Mouse (Mus musculus) adrenal gland, adult 8-10 months (tissue): ENCODE results near the gene Slc9b1. TPM values are rescaled to one million over a fixed set of nuclear protein-coding genes. Genes with fewer than 3 reads are reported as not detected.

Experiments used
- DNase-seq: peaks from one replicate; pipeline ENCODE4 v3.0.0; 2022
- total RNA-seq, 4 experiments: library from RNA; stranded (reverse); gene quantifications; 2 replicates each; pipeline ENCODE4 v1.2.4; 2022

The Slc9b1 gene
- under 1 TPM in 3 of 4 experiments, not detected in 1; 0.17 to 1.00 (median 0.92) TPM for total RNA-seq

DNA sequence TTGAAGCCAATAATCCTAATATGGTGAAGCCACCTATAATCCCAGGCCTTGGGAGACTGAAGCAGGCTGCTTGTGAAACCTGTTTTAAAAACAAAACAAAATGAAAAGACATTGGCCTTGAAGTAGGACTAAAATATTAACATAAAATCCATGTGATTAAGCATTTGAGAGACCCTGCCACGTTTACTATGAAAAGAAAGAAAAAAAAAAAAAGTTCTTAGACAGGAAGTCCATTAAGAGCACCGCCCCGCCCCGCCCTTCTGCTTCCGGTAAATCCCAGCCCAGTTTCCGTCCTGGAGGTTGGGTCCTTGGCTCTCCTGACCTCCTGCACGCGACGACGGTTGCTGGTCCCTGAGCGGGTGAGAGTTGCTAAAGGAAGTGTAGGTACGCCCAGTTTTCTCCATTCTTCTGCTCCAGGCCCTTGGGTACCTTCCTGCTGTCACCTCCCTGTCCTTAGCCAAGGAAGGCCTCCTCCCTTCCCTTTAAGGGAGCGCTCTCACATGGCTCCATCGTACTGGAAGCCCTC is at the start of gene Slc9b1:
Slc9b1 (plus strand) TSS at position 291 of the 526 bp plus-strand sequence.
- DNase-seq: no peak

DNA sequence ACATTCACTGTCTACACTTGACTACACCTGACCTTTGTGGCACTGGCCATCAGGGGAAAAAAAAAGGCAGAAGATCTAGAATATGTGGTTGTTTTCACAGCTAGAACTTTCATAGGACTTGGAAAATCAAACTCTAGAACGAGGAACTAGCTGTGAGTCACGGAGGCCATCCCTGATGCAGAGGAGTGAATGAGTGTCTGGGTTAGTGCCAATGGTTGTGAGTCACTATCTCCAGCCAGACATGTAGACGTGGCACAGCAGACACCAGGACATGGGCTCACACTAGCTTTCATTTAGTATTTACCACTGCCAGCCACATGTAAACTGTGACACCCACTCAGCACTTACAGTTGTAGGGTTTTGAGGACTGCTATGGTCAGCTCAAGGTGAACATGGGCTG is 49.3 kb upstream of the Slc9b1 start:
- peak; percentile 81 for DNase-seq

DNA sequence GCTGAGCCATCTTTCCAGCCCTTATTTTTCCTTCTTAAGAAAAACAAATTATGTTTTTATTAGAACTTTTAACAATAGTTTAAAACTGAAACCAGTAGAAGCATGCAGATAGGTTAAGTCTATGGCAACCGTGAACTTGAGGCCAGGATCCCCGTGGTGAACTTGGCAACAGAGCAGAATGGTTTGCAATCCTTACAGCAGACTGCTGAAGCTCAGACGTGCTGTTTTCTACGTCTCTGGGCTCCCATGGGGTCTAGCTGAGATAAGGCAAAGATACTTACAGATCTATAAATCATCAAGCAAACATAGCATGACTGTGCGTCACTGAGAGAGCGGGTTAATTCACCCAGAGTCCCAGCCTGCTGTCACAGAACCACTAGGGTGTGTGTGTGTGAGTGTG is 47.7 kb upstream of the Slc9b1 start:
- DNase-seq: no peak

DNA sequence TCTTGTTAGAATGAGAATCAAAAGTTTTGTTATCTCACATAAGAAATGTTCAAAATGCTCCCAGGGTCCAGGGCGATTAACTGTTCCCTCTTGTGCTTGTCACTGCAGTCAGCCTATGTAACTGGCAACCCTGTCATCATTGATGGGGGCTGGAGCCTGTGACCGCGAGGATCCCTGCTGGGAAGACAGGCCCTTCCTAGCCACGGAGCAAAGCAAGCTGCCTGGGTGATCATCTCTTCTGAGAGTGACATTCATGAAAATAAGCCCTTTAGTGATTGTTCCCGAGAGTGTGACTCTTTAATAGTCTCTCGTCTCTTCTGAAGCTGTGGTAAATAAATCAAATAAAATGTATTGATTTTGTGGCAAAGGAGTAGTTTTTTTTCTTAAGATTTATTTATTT is 43.8 kb upstream of the Slc9b1 start:
- no peak for DNase-seq

DNA sequence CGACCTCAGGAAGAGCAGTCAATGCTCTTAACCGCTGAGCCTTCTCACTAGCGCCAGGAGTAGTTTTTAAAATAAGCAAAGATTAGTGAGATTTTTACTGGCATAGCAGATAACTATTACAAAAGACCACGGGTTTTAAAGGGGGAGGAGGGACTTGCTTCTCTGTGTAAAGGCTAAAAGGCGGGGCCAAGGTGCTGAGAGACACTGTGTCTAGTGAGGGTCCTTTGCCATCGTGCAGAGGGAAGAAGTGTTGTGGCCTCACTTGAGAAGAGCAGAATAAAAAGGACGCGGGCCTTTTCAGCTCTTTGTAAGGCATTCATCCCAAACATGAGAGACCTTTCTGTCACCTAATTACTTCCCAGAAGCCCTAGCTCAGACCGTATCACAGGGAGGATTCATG is 43.3 kb upstream of the Slc9b1 start:
- DNase-seq: no peak

DNA sequence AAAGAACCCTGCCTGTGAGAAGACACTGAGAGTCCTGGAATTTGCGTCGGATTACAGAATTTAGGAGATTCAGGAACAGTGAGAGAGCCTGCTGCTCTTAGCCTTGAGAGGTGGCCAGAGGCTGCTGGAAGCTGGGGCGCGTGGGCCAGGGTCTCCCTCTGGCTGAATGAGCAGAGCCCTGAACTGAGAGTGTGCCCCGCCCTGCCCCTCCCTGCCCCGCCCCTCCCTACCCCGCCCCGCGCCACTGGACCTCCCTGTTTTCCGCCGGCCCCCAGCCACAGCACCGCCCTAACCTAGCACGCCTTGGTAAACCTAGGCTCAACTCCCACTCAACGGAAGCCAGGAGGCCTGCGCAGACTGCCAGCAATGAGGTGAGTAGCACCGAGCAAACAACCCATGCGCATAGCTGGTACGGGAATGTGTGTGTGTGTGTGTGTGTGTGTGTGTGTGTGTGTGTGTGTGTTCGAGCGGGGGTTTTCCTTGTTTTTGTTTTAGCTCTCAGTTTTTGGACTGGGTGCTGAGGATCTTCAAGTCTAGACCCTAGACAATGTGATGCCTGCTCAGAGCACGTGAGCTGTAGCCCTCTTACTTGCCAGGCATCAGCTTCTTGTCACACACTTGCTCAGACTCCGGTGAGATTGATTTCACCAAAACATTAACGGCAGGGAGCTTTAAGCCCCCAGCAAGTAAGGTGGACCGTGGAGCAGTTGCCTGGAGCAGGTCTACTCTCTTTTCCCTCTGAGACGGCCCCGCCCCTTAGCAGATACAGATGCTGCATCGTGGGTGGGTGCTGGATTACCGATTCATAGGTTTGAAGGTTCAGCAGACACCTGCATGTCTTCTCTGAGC is 40.2 kb upstream of the Slc9b1 start, which contains the start of gene Slc9b2:
Slc9b2 (plus strand) TSS at position 290 of the 849 bp plus-strand sequence.
- no peak for DNase-seq

DNA sequence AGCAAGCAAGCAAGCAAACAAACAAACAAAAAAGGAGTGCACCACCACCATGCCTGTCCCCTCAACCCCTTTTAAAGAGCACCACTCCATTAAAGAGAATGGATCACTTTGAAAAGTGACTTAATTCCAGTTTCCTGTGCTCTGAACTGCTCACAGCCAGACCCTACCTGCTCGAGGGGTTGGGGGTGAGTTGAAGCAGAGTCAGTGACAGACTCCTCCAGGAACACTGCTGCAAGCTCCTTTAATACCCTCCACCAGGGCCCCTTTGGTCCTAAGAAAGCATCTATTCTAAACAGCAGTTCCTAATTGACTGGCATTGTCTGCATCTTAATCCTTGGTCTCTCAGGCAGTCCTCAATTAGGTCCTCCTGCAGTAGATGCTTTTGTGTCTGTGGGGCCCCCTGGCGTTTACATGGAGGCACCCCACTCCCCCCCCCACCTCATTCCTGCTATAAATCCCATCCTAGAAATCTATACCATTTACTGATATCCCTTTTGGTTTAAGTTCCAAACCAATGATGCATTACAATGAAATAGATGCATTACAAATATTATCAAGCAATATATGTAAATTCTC is 34.8 kb upstream of the Slc9b1 start:
- DNase-seq: no peak

DNA sequence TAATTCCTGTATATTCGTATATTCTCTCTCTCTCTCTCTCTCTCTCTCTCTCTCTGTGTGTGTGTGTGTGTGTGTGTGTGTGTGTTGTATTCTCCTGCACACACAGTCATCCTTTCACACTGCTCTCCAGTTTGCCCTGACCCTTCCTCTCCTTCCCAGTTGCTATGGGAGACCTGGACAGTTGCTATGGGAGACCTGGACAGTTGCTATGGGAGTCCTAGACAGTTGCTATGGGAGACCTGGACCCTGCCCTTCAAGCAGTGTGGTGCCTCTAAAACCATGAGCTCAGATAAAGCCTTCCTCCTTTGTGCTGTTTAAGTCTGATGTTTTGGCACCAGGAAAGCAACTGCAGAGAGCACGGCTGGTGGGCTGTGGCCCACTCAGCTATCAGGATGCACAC is 34.1 kb upstream of the Slc9b1 start:
- DNase-seq: no peak

DNA sequence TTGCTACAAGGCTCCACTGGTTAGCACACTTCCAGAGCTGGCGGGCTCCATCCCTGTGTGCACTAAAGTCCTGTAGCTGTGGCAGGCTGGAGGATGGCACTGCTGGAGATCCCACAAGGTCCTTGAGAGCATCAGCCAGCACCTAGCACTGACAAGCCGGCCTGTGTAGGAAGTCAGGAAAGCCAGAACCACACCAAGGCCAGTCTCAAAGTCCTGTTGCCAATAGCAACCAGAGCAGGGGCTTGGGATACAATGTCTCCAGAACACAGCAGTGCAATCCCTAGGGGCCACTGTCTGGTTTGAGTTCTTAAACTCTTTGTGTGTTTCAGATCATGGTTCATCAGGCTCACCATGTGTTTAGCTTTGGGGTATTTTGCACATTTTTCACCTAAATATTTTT is 33.0 kb upstream of the Slc9b1 start:
- no peak for DNase-seq

DNA sequence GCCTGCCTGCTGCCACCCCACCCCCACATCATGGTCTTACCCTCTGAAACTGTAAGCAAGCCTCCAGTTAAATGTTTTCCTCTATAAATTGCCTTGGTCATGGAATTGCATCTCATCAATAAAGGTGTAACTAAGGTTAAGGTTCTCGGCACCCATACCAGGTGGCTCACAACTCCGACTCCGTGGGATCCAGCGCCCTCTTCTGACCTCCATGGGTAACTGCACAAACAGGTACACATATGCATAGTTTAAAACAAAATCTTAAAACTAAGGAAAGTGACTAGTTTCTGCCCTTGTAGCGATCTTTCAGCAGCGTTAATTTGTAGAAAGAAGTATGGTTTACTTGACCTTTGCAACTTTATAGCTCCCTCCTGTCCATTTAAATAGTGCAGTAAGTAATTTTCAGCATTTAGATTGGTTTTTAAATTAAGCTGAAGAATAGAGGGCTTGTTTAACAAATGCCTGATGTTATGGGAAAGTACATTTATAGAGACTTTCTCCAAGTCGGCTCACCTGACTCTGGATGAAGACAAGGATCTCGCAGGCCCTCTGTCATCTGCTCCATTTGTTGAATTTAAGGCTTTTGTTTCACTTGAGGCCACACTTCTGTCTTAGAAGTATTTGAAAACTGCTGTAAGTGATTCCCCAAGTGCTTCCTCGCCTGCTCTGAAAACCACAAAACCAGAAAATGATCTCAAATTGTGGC is 32.0 kb upstream of the Slc9b1 start:
- DNase-seq: no peak

DNA sequence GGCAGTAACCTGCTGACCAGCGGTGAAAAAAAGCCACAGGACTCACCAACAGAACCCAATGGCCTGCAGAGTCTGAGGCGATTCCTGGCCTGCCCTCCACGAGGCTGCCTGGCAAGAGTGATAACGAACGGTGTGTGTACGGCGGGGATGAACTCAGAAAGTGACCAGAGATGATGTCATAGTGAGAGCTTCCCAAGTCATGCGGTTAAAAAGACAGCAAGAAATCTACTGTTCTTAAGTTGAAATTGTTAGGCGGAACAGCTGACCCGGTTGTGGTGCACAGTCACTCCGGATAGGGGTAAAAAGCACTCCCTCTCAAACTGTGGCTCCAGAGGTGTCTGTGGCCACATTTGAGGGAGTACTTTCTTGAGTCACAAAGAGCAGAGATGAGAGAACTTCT is 29.5 kb upstream of the Slc9b1 start:
- DNase-seq: no peak

DNA sequence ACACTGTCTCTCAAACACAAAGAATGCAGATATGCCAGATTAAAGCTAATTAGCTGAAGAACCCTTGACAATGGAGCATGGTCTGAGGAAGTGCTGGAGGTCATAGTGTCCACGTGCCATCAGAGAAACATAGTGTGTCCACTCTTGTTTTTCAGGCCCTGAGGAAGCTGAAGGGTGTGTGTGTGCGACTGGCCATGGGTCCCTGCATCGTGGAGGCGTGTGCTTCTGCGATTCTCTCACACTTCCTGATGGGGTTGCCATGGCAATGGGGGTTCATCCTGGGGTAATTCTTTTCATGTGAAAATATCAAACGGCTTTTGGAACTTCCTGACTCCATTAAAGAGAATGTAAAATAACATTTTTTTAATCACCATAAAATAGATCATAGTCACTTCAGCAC is 23.5 kb upstream of the Slc9b1 start:
- no peak for DNase-seq

DNA sequence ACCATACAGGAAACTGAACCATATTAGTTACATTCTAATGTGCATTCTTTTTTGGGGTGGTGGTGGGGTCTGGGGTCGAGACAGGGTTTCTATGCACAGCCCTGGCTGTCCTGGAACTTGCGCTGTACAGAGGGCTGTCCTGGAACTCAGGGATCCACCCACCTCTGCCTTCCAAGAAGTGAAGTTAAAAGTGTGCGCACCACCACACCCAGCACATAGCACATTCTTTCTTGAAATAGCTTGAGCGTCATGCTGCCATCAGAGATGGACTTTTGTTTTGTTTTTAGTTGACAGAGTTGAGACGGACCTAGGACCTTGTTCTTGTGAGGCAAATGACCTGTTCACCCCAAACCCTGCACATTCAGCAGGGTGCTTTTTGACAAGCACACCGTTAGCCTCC is 20.7 kb upstream of the Slc9b1 start:
- no peak for DNase-seq

DNA sequence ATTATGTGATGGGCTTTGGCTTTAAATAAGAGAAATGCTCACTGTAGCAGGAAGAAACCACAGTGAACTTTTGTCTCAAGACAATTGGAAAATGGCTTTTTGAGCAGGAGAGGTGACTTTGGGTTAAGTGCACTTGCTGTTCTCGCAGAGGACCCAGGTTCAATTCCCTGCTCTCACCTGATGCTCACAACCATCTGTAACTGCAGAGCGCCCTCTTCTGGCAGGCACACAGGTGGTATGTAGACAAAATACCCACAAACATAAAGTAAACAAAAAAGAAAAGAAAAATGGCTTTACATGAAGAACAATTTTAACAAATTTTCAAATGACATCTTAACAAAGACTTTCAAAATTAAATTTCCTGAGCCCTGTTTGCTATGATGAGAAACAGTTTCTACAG is 20.2 kb upstream of the Slc9b1 start:
- no peak for DNase-seq

DNA sequence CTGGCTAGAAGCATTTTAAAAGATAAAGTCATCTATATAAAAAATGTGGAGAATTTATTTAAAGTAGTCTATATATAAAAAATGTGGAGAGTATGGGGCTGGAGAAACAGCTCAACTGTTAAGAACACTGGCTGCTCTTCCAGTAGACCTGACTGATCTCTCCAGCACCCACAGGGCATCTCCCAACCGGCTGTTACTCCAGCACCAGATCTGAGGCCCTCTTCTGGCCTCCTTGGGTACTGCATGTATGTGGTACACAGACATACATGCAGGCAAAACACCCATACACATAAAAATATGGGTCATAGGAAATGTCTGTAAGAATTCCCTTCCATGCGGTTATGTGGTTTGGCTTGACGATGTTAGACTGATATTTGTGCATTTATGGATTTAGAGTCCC is 19.3 kb upstream of the Slc9b1 start:
- peak; percentile 20 for DNase-seq

DNA sequence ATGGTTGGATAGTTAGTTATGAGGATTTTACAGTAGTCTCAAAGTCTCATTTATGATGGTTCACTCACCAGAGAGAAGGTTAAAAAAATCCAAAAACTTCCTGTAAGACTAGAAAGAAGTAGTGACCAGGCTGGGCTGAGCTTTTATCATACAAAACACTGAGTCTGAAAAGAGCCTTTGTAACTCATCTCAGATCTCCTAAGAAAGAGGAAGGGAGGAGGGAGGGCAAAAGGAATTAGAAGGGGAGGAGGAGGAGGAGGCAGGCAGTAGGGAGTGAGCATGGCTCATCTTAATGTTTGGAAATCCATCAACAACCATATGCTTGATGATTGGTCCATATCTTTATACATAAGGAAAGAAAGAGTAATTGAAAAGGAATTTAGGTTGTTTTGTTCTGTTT is 15.1 kb upstream of the Slc9b1 start:
- no peak for DNase-seq

DNA sequence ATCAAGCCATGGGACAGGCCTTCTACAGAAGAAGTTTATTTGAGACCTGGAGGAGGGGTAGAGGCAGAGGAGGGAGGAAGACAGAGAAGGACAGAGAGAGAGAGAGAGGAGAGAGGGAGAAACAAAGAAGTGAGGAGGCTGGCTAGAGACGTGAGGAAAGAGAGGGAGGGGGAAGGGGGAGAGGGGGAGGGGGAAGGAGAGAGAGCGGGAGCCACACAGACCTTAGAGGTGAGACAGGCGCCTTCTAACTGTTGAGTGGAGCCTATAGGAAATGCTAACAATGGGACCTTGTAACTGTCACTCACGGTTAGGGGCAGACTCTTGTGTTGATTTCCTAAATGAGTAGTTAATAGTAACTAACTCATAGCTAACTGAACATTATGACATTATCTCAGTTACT is 14.1 kb upstream of the Slc9b1 start:
- no peak for DNase-seq

DNA sequence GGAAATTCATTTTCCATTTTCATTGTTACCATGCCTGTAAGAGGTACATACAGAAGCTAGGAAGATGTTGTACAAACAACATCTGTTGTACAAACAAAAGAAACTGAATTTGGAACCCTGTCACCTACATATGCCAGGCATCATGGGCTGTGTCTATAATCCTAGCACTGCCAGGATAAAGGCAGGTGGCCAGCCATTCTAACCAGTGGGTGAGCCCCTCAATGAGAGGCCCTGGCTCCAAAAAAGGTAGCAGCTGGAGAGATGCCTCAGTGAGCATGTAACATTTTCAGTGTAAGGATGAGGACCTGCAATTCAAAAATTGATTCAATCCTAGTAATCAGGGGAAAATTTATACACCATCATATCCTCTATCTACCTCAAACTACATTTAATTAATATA is 1.2 kb downstream of the Slc9b1 start:
- no peak for DNase-seq

DNA sequence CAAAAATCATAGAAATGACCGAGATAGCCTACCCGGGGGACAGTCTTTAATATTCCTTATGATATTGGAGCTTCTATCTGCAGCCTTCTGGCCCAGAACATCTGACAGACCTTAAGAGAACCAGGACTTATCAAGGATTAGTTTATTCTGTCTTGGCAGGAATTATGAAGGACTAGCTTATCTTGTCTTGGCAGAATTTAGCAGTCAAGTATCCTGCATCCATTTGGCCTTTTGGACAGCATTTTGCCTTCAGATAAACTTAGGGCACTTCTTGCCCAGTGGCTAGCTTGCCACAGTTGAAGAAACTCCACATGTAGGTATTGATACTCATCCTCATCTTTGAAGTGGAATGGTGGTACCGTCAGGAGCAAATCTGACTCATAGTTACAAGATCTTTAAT is 4.0 kb downstream of the Slc9b1 start:
- no peak for DNase-seq

DNA sequence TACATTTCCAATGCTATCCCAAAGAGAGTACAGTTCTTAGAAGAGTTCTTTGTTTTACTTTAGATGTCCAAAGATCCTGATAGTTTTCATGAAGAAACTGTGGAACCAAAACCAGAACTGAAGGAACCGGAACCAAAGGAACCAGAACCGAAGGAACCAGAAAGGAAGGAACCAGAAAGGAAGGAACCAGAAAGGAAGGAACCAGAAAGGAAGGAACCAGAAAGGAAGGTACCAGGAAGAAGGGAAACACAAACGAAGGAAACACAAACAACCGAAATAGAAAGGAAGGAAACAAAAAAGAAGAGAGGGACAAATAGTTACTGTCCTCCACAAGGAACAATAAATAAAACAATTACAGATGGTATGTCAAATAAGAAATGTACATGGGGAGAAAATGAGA is 9.6 kb downstream of the Slc9b1 start:
- no peak for DNase-seq

DNA sequence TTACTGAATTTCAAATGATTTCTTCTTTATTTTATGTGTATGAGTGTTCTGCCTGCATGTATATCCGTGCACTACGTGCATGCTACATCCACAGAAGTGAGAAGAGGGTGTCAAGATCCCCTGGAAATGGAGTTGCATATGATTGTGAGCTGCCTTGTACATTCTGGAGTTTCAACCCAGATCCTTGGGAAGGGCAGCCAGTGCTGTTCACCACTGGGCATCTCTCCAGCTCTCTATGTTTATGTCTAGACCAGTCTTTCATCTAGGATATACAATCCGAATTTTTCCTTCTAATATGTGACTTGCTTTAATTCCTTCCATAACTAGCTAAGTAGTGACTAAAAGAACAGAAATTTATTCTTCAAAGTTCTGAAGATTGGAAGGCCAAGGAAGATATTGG is 28.0 kb downstream of the Slc9b1 start:
- no peak for DNase-seq

DNA sequence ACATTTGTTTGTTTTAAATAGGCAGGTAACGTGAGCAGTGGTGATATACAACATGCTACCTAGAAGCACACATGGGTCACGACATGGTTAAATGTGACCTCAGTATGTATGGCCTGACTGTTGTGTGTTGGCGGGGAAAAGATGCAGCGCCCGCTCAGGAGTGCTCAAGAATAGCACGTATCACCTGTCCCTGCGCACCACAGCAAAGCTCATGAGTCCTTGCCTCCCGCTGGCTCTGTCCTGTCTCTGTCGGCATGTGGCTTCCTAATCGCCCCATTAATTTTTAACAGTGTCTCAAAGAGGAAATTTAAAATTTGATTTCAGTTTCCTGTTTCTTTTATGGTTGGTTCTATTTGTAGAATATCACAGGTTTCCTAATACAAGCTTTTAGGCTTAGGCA is 29.6 kb downstream of the Slc9b1 start:
- DNase-seq: no peak

DNA sequence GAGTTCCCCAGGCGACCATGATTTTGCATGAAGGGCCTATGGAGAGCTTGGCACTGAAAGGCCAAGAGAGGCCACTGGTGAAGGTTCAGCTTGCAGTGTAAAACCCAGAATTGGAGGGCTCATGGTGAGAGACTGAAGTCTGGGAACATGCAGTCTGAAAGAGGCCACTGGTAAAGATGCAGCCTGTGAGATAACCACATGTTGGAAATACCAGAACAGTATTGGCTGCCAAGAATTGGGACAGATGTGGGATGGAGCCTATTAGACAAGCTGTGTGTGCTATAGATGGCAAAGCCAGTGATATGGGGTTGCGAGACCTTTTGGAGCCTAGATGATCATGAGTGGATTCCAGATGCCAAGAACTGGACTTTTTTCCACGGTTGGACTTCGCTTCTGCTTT is 32.0 kb downstream of the Slc9b1 start:
- DNase-seq: no peak
